23 mouse cellular contexts compared by ENCODE assay signal in genomic region chr17:28866921-28867320, GRCm38 (mm10). TPM values are rescaled to one million over a fixed set of nuclear protein-coding genes. Genes with fewer than 3 reads are reported as not detected.
"Had no signal": no experiment of that assay in that cellular context is flagged by ENCODE, and none has a peak within 500 bp of the region (broad histone marks: within the 10 kb centered on the region; RNA-seq: fewer than 3 reads in every experiment).

No protein-coding gene starts in this region.

- H3K9ac ChIP-seq: lung, embryonic 14.5 days; midbrain, embryonic 13.5 days; midbrain, embryonic 15.5 days; neural tube, embryonic 13.5 days; neural tube, embryonic 15.5 days had no signal

- ATAC-seq: midbrain, embryonic 13.5 days; midbrain, embryonic 15.5 days had no signal

- H3K27ac ChIP-seq: midbrain, embryonic 10.5 days; midbrain, embryonic 13.5 days; midbrain, embryonic 15.5 days; neural tube, embryonic 13.5 days; neural tube, embryonic 15.5 days had no signal

- H3K4me3 ChIP-seq: midbrain, embryonic 10.5 days; midbrain, embryonic 13.5 days; midbrain, embryonic 15.5 days; myocyte; neural tube, embryonic 13.5 days; neural tube, embryonic 15.5 days had no signal

- DNase-seq: lung, adult 18-20 months; lung, embryonic 14.5 days; lung, postnatal 10 days; lung, postnatal 4 days; retina, postnatal 1 day; right cerebral cortex, adult 18-20 months; right cerebral cortex, postnatal 25 days; right cerebral cortex, postnatal 4 days; spleen, adult 18-20 months; thymus, adult 18-20 months; thymus, postnatal 14 days; thymus, postnatal 36 days had no signal

- H3K4me2 ChIP-seq: lung, embryonic 14.5 days; midbrain, embryonic 13.5 days; midbrain, embryonic 15.5 days; neural tube, embryonic 13.5 days; neural tube, embryonic 15.5 days had no signal

- H3K9me3 ChIP-seq: midbrain, embryonic 10.5 days; midbrain, embryonic 13.5 days; midbrain, embryonic 15.5 days; neural tube, embryonic 13.5 days; neural tube, embryonic 15.5 days had no signal

- H3K27me3 ChIP-seq: midbrain, embryonic 13.5 days; midbrain, embryonic 15.5 days; neural tube, embryonic 13.5 days; neural tube, embryonic 15.5 days had no signal

- H3K36me3 ChIP-seq: midbrain, embryonic 10.5 days; midbrain, embryonic 13.5 days; midbrain, embryonic 15.5 days; neural tube, embryonic 13.5 days; neural tube, embryonic 15.5 days had no signal

RNA-seq across cellular contexts. Expression of gene Pnpla1, which starts 8.7 kb away (rescaled TPM):
- total RNA-seq: megakaryocyte-erythroid progenitor cell, adult 5-6 weeks had no signal
- polyA plus RNA-seq: lung, embryonic 16.5 days; midbrain, embryonic 10.5 days; midbrain, embryonic 13.5 days; myocyte; neural tube, embryonic 11.5 days; neural tube, embryonic 13.5 days; thymus, postnatal 0 days had no signal

RNA-seq across cellular contexts. Expression of gene 4930539E08Rik, which starts 48.2 kb away (rescaled TPM):
- polyA plus RNA-seq: liver, embryonic 16.5 days; myocyte had no signal
